Mouse (Mus musculus) G1E (cell line): ENCODE results near the gene Slc16a4.

Experiments
- GATA1 ChIP-seq: IDR thresholded peaks from 2 replicates; pipeline ENCODE4 v1.6.1; 2012; ENCODE audit warnings: borderline replicate concordance, low read length, inconsistent platforms, mixed read lengths
- GATA2 ChIP-seq: IDR thresholded peaks from 2 replicates; pipeline ENCODE4 v1.6.1; 2012; ENCODE audit warnings: low read depth, low read length, inconsistent platforms, borderline replicate concordance

GRCm38 (mm10) chr3:107321141-107321540 lies 30.1 kb downstream of the Slc16a4 start:
- TF ChIP-seq GATA2 (no peak), GATA1 (no peak)
